Mouse (Mus musculus) brain, embryonic 14.5 days (tissue): ENCODE results near the gene C2cd2. TPM values are rescaled to one million over a fixed set of nuclear protein-coding genes. Genes with fewer than 3 reads are reported as not detected.
A peak's percentile ranks its signal among the peaks of the same experiment; 100 is the strongest.

Source experiments
- DNase-seq: peaks from one replicate; pipeline ENCODE4 v3.0.0-alpha.2; 2011; ENCODE audit warnings: low read depth
- CTCF ChIP-seq: fragments of 200-500 bp; IDR thresholded peaks from 2 replicates; pipeline ENCODE4 v1.5.1; 2012; ENCODE audit warnings: inconsistent platforms, mild to moderate bottlenecking, moderate library complexity, borderline replicate concordance; ENCODE audit not compliant: insufficient read depth, insufficient read length; ENCODE audit errors: extremely low read depth
- POLR2A ChIP-seq: fragments of 200-500 bp; IDR thresholded peaks from 2 replicates; pipeline ENCODE4 v1.6.1; 2012; ENCODE audit warnings: mild to moderate bottlenecking, inconsistent platforms, borderline replicate concordance; ENCODE audit not compliant: poor library complexity, insufficient read depth, insufficient read length, severe bottlenecking; ENCODE audit errors: extremely low read depth
- polyA plus RNA-seq: library from polyadenylated mRNA; depleted of rRNA; stranded (reverse); fragments of >200 nt; gene quantifications from 2 replicates; pipeline ENCODE4 v1.2.3, GENCODE M21; 2012

The C2cd2 gene
- polyA plus RNA-seq, 1 experiment, result 15.2 TPM

- no peak for TF ChIP-seq CTCF
- TF ChIP-seq POLR2A, result no peak
- DNase-seq, result peak; percentile 5
These were observed 89.7 kb downstream of the C2cd2 start for GRCm38 (mm10) chr16:97872657-97873056.

GRCm38 (mm10) chr16:97869193-97870102 lies 93.0 kb downstream of the C2cd2 start:
- no peak for DNase-seq
- TF ChIP-seq POLR2A (no peak), CTCF (no peak)

- no peak for DNase-seq
- TF ChIP-seq POLR2A, result no peak
- no peak for TF ChIP-seq CTCF
These were observed 98.4 kb downstream of the C2cd2 start for GRCm38 (mm10) chr16:97863932-97864467.

- TF ChIP-seq CTCF, result no peak
- TF ChIP-seq POLR2A, result no peak
- peak; percentile 4 for DNase-seq
These were observed 106.3 kb downstream of the C2cd2 start for GRCm38 (mm10) chr16:97856050-97856449.

- TF ChIP-seq POLR2A (peak; percentile 72; the same call in 1 of the 2 replicates), CTCF (no peak)
- DNase-seq, result peak; percentile 95
These were observed 110.6 kb downstream of the C2cd2 start, which contains the start of gene Prdm15 for GRCm38 (mm10) chr16:97851741-97852319. Prdm15 (minus strand) TSS chr16:97851850.

GRCm38 (mm10) chr16:97851061-97851740 lies 111.2 kb downstream of the C2cd2 start:
- DNase-seq, result peak; percentile 92
- TF ChIP-seq CTCF, result no peak
- peak; percentile 32; the same call in 1 of the 2 replicates for TF ChIP-seq POLR2A

GRCm38 (mm10) chr16:97850667-97851060 lies 111.7 kb downstream of the C2cd2 start:
- DNase-seq, result peak; percentile 81
- no peak for TF ChIP-seq CTCF
- TF ChIP-seq POLR2A, result no peak

- DNase-seq, result no peak
- no peak for TF ChIP-seq POLR2A
- no peak for TF ChIP-seq CTCF
These were observed 113.6 kb downstream of the C2cd2 start for GRCm38 (mm10) chr16:97848832-97849231.

- no peak for DNase-seq
- TF ChIP-seq CTCF (no peak), POLR2A (no peak)
These were observed 117.1 kb downstream of the C2cd2 start for GRCm38 (mm10) chr16:97844967-97845937.

- no peak for DNase-seq
- TF ChIP-seq CTCF (no peak), POLR2A (no peak)
These were observed 130.2 kb downstream of the C2cd2 start for GRCm38 (mm10) chr16:97832154-97832553.
